Mouse (Mus musculus): ENCODE results near the gene Fkbp2.
A peak's percentile ranks its signal among the peaks of the same experiment; 100 is the strongest.

Gene Fkbp2

DNA sequence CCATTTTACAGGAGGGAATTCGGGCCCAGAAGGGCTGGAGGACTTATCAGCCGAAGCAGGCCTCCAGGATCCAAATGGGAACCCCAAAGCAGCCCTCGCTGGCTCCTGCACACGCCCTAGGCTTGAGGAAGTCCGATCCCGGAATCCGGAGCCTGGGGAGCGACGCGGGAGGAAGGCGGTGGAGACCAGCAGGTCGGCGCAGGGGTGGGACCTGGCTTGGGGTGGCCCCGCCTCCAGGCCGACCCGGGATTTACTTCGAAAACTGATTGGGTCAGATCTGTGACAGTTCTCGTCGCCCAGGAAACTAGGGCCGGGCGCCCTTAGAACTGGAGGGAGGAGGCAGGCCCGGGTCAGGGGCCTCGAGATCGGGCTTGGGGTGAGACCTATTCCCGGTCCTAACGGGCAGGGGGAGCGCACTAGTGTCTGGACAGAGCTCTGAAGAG is 38.0 kb downstream of the Fkbp2 start, which contains the start of gene Gpr137:
TSS of gene Gpr137 (minus strand) at position 232 of the 443 bp plus-strand sequence.
- peak; percentile 78 to 87 for DNase-seq (ENCODE audit: low read depth in 1 of 2, low spot score in 2 of 2)

DNA sequence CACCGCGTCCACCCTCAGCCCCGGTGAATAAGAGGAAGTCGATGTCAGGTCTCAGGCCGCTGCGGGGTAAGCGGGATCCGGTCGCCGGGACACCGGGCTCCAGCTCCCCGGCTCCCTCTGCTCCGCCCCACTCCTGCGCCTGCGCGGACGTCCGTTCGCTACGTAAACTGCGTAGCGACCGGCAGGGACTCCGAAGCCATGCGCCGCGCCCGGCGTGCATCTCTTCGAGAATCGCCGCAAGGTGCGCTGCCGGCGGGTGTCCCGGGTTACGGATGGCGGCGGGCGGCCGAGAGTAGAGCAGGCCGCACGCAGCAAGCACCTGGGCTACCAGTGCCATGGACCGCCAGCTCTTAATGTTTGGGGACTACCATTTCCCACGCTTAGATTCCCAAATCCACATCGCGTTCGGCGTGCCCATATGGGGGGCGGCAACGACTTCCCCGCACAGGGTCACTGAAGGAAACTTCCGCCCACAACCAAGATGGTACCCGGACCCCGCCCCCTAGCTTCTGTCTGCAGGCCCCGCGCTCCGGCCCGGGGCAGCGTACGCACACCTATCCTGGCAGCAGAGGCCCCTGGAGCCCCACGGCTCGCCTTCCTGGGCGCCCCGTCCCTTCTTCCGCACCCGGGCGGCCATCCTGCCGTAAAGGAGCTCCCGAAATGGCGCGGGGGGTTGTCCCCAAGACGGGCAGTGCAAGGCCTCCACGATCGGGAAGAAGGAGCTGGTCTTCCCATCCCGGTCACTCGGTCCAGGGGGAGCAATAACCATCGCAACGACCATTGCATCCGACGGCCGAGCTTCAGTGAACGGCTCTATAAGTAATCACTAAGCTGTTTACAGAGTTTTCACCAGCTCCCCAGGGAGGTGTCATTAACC is 38.7 kb downstream of the Fkbp2 start, which contains the start of gene Bad:
TSS of gene Bad (plus strand) at position 490 of the 877 bp plus-strand sequence.
- DNase-seq (ENCODE audit: low read depth in 1 of 2, low spot score in 2 of 2) = peak; percentile 79 to 92

- no peak for DNase-seq (ENCODE audit: low read depth in 1 of 2, low spot score in 2 of 2)
Observed at GRCm38 (mm10) chr19:6940396-6941351, 39.6 kb downstream of the Fkbp2 start.

DNA sequence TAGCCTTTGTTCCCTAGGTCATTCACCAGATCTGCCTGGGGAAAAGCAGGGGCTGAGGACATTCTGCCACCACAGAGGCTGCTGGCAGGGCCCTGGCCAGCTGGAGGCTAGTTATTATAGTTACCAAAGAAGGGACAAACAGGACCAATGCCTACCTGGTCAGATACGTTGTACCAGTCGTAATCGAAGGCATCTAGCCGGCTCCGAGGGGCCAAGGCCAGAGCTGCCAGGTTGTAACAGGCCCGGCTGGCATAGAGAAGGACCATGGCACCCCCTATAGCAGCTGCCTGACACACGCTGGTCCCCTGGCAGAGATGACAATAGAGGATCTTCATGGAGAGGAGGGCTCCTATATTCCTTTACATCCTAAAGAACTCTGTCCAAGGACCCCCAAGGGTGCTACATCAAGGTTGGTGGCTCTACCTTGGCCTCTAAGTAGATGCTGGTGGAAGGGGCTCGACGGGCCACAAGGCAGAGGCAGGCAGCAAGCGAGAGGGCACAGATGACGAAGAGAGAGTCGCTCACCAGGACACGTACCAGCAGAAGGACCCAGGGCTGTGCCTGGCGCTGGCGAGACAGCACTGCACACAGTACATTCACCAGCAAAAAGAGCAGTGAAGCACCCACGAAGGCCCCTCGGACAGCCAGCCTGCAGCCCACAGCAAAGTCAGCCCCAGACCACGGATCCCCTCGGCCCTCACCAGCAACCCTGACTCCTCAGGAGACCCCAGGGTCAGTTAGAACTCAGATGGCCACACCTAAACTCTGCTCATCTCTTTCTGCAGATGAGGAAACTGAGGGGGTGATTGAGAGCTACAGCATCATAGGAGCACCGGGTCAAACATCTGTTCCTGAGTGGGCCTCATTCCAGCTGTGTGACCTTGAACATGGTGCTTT is 40.9 kb downstream of the Fkbp2 start:
- DNase-seq (ENCODE audit: low read depth in 1 of 2, low spot score in 2 of 2) = no peak

DNA sequence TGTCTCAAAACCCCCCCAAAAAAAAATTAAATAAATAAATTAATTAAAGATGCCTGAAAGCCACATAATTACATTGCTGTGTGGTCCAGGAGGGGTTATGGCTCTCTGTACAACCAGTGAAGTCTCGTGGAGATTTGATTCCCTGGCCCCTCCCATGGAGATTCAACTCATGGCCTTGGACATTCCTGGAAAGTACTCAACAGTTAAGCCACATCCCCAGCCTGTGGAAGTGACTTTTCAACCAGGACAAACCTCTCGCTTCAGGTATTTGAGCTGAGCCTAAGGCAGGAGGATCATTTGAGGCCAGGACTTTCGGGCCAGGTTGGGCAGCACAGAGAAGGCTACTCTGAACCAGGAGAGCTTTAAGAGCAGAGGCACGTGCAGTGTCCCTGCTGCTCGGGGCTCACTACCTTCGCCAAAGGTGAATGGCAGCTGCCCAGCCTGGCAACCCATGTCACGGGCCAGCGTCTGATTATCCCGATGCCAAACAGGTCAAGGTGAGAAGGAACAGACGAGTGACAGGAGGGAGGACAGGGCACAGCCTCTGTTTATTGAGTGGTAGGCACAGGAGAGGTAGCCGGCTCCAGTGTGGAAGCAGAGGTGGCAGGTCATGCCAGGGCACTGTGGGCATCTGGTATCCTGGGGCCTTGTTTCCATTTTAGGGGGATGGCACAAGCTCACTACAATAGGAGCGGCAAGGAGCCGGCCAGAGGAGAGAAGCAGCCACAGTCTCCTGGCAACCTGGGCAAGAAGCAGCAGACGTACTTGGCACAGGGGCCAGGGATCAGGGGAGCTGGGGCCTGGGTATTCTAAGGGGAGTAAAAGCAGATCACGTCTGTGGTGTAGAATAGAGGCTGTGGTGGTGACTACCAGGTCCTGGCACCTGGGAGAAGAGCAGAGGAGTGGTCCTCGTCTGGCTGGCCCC is 42.5 kb downstream of the Fkbp2 start:
- DNase-seq (ENCODE audit: low read depth in 1 of 2, low spot score in 2 of 2) = no peak

DNA sequence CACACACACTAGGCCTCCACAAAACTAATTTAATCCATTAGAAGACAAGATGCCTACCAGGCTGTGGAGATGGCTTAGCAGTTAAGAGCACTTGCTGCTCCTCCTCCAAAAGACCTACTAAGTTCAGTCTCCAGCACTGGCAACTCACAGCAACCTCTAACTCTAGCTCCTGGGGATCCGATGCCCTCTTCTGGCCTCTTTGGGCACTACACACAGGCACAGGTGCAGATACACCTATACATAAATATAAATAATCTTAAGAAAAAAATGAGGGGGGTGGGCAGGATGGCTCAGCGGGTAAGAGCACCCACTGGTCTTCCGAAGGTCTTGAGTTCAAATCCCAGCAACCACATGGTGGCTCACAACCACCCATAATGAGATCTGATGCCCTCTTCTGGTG is 44.0 kb downstream of the Fkbp2 start:
- DNase-seq (ENCODE audit: low read depth in 1 of 2, low spot score in 2 of 2) = no peak

GRCm38 (mm10) chr19:6934195-6934977 is 45.9 kb downstream of the Fkbp2 start, which contains the start of gene Kcnk4:
Gene Kcnk4, minus strand, starts transcription at chr19:6934515.
- no peak for DNase-seq (ENCODE audit: low read depth in 1 of 2, low spot score in 2 of 2)

DNA sequence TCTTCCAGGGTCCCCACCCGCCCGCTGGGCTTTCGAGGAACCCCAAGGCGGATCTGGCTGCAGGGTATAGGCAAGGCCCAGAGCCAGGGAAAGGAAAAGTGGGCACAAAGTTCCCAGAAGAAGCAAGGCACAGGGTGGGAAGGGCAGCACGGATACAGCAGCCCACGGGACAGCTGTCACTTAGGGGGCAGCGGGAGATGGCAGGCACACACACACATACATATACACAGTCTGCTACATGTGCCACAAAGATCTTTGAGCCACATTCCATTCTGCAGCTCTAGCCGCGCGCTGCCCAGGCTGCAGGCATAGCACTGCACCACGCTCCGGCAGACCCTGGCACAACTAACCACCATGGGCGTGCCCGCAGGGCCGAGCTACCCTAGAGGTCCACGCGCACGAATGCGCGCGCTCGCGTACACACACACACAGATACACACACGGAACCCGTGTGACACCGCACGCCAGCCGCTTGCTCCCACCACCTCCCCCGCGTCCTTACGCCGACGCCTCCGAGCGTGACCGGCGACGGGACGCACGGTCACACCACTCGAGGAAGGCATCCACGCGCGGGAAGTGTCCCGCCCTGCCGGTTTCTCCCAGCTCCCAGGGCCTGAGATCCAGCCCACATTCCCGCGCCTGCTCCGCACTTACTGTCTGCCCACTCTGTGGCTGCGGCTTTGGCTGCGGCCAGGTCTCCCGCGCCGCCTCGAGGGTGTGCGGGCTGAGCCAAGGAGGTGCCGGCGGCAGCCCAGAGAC is 46.7 kb downstream of the Fkbp2 start:
- no peak for DNase-seq (ENCODE audit: low read depth in 1 of 2, low spot score in 2 of 2)

GRCm38 (mm10) chr19:6933102-6933435 is 47.2 kb downstream of the Fkbp2 start:
- no peak for DNase-seq (ENCODE audit: low read depth in 1 of 2, low spot score in 2 of 2)

- no peak for DNase-seq (ENCODE audit: low read depth in 1 of 2, low spot score in 2 of 2)
Observed at GRCm38 (mm10) chr19:6932018-6932417, 48.3 kb downstream of the Fkbp2 start.

DNA sequence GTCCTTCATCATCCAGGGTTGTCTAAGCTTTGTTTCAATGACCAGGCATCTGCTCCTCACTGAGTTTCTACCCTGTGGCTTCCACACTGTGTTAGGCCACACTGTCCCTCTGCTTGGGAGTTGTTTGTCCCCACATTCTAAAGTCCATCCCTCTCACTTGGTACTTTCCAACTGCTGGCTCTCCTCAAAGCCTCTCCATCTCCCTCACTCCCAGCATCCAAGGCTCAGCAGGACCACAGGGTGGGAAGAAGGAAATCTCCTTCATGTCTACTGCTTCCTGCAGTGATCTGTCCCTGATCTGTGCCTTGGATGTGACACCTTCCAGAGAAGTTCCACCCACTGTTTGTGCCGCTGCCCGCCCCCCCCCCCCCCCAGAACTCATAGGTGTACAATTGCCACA is 49.3 kb downstream of the Fkbp2 start:
- no peak for DNase-seq (ENCODE audit: low read depth in 1 of 2, low spot score in 2 of 2)

GRCm38 (mm10) chr19:6928080-6928479 is 52.2 kb downstream of the Fkbp2 start:
- no peak for DNase-seq (ENCODE audit: low read depth in 1 of 2, low spot score in 2 of 2)
